Mouse (Mus musculus) adrenal gland, postnatal 25 days (tissue): Measurements from ENCODE around the gene Popdc2. TPM values are rescaled to one million over a fixed set of nuclear protein-coding genes. Genes with fewer than 3 reads are reported as not detected.

ENCODE experiments used
- DNase-seq: peaks from one replicate; pipeline ENCODE4 v3.0.0; 2021; ENCODE audit warnings: mixed read lengths
- total RNA-seq: library from RNA; stranded (reverse); gene quantifications from 2 replicates; pipeline ENCODE4 v1.2.3, GENCODE M21; 2021

The Popdc2 gene
- total RNA-seq, 1 experiment from 2014 or later: 1.5 TPM

- DNase-seq: no peak
Observed at GRCm38 (mm10) chr16:38401468-38401867, 39.5 kb downstream of the Popdc2 start.

GRCm38 (mm10) chr16:38403639-38404038 lies 41.6 kb downstream of the Popdc2 start:
- no peak for DNase-seq

GRCm38 (mm10) chr16:38406293-38406692 lies 44.3 kb downstream of the Popdc2 start:
- no peak for DNase-seq

- no peak for DNase-seq
Observed at GRCm38 (mm10) chr16:38406708-38407107, 44.7 kb downstream of the Popdc2 start.

GRCm38 (mm10) chr16:38407584-38407983 lies 45.6 kb downstream of the Popdc2 start:
- no peak for DNase-seq

GRCm38 (mm10) chr16:38408416-38408815 lies 46.4 kb downstream of the Popdc2 start:
- no peak for DNase-seq

GRCm38 (mm10) chr16:38414953-38415352 lies 52.9 kb downstream of the Popdc2 start:
- no peak for DNase-seq

- DNase-seq: no peak
Observed at GRCm38 (mm10) chr16:38425374-38425773, 63.4 kb downstream of the Popdc2 start.

- DNase-seq: no peak
Observed at GRCm38 (mm10) chr16:38425799-38426198, 63.8 kb downstream of the Popdc2 start.

Other genes starting within 250 kb of the Popdc2 start
- not detected in 2 replicates for gene Nr1i2, start 67.4 kb upstream of the Popdc2 start, total RNA-seq
- 0.36 and 0.48 TPM in 2 replicates for gene Maats1, start 20.1 kb upstream of the Popdc2 start, total RNA-seq
- 271 and 273 TPM in 2 replicates for gene Cox17, start 15.2 kb upstream of the Popdc2 start, total RNA-seq
- not detected in 2 replicates for gene Gm21987, start 15.2 kb upstream of the Popdc2 start, total RNA-seq
- gene Pla1a, start 70.9 kb downstream of the Popdc2 start, total RNA-seq: 30.8 and 37.4 TPM in 2 replicates
- 44.3 and 52.0 TPM in 2 replicates for gene Adprh, start 90.5 kb downstream of the Popdc2 start, total RNA-seq
- 0.67 TPM in 1 of 2 replicates, not detected in the other for gene Cd80, start 93.4 kb downstream of the Popdc2 start, total RNA-seq
- 39.1 and 44.3 TPM in 2 replicates for gene Timmdc1, start 160.5 kb downstream of the Popdc2 start, total RNA-seq
- 29.6 and 34.0 TPM in 2 replicates for gene Poglut1, start 188.0 kb downstream of the Popdc2 start, total RNA-seq
- gene Tmem39a, start 196.5 kb downstream of the Popdc2 start, total RNA-seq: 74.4 and 80.8 TPM in 2 replicates